Mouse (Mus musculus) inflammation-experienced regulatory T-cells, adult 6 months (primary cell): ENCODE measurements around the gene Hoxa7. TPM values are rescaled to one million over a fixed set of nuclear protein-coding genes. Genes with fewer than 3 reads are reported as not detected.

Experiments
- ATAC-seq: one replicate; pipeline ENCODE4 v1.8.0; 2017
- polyA plus RNA-seq, 3 experiments: library from polyadenylated mRNA; unstranded; fragments of 100-300 nt; shearing (Covaris generic); gene quantifications; one replicate each; pipeline ENCODE4 v1.2.1; 2017

Hoxa7 gene
- polyA plus RNA-seq, 3 experiments from 2014 or later, result not detected

GRCm38 (mm10) chr6:52191860-52192550, 29.6 kb downstream of the Hoxa7 start:
- ATAC-seq, result peak; percentile 92

DNA sequence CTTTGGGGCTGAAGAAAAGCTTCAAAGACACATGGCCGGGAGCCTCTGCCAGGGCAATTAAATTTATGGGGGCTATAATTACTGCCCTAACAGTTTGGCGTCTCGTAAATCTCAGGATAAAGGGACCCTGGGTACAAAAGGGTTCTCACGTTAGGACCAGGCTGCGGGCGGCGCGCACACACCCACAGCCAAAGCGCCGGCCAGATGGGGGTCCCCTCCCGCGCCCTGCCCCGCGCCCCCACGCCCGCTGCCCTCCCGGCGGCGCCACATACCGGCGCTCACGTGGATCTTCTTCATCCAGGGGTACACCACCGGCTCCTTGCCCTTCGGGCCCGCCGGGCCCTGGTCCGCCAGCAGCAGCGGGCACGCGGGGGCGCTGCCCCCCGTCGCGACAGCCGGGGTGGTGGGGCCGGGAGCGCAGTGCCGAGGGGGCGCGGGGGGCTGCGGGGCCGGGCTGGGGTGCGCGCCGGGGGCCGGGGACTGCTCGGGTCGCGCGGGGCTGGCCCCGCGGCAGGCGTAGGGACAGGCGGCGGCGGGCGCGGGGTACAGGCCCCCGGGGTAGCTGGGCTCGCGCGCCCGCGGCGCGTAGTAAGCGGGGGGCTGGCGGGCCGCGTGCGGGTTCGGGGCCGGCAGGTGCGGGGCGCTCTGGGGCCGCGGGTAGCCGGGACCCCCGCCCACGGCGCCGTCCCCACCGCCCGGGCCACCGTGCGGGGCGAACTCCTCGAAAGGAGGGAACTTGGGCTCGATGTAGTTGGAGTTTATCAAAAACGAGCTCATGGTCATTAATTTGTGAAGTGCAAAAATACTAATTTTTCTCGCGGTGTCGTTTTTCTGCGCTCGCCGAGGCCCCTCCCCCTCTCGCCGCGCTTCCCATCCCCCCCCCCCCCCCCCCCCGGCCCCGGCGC, 30.5 kb downstream of the Hoxa7 start, which contains the start of gene Hoxa4:
Gene Hoxa4 (minus strand): TSS at position 848 of the 905 bp plus-strand sequence.
- ATAC-seq, result no peak

- ATAC-seq, result no peak
These were observed 31.2 kb downstream of the Hoxa7 start for GRCm38 (mm10) chr6:52190410-52190809.

DNA sequence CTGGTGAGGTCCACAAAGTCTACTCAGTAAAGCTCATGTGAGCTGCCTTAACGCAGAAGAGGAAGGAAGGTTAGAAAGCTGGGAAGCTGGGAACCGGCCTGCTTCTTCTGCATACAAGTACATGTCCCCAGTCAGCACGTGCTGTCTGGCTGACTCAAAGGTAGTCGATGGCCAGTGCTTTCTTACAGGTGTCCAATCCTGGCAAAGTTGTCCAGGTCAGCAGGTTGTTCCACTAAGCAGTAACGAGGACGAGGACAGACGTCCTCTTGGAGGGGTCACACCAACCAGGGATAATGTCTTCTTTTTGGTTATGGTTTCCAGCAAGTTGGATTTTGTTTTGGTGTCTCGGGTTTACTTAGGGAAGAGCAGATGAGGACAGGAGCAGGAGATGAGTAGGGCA, 31.7 kb downstream of the Hoxa7 start:
- ATAC-seq, result no peak

- ATAC-seq, result no peak
These were observed 32.5 kb downstream of the Hoxa7 start for GRCm38 (mm10) chr6:52189172-52189591.

DNA sequence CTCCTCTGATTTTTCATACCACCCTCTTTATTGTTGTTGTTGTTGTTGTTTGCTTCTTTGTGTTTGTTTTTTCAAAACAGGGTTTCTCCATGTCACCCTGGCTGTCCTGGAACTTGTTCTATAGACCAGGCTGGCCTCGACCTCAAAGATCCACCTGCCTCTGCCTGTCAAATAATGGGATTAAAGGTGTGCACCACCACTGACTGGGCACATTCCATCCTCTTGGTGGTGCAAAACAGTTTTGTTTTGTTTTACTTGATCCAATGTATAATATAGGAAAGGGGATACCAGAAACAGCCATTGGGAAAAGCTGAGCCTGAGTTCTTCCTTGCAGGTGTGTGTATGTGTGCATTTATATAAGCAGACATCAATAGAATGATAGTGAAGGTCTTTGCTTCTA, 35.2 kb downstream of the Hoxa7 start:
- no peak for ATAC-seq

- ATAC-seq, result no peak
These were observed 35.8 kb downstream of the Hoxa7 start for GRCm38 (mm10) chr6:52185834-52186233.

DNA sequence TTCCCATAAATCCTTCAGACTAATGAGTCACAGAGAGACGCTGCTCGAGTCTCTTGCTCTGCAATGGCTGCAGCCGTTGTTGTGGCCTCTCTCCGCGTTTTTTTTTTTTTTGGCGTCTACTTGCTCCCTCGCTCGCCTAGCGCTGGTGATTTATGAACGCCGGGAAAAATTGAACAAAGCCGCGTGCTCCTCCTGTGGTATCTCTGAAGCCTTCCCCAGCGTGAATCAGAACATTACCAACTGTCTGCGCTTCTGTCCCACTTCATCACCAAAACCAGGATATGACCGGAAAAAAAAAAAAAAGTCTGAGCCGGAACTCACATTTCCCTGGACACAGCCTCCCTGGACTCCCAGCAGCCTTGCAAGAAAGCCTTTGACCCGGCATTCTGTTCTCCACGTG, 36.4 kb downstream of the Hoxa7 start:
- no peak for ATAC-seq

- ATAC-seq, result no peak
These were observed 37.0 kb downstream of the Hoxa7 start for GRCm38 (mm10) chr6:52184668-52185067.

- no peak for ATAC-seq
These were observed 38.2 kb downstream of the Hoxa7 start for GRCm38 (mm10) chr6:52183311-52184080.

DNA sequence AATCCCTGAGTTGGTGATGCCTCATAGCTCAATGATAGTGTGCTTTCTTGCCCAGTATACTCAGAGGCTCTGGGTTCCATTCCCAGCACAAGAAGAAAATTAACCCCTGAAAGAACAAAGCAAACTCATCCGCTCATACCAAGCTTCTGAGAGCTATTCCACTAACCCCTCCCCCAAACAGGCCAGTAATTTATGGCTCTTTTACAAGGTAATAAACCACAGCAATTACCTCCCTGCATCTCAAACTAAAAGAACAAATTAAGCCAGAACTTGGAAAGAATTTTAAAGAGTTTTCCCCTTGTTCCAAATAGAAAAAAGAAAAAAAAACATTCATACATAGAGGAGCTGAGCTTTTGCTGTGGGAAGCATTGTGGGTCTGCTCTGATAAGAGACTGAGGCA, 38.9 kb downstream of the Hoxa7 start:
- ATAC-seq, result no peak

GRCm38 (mm10) chr6:52182030-52182429, 39.6 kb downstream of the Hoxa7 start:
- ATAC-seq, result no peak

DNA sequence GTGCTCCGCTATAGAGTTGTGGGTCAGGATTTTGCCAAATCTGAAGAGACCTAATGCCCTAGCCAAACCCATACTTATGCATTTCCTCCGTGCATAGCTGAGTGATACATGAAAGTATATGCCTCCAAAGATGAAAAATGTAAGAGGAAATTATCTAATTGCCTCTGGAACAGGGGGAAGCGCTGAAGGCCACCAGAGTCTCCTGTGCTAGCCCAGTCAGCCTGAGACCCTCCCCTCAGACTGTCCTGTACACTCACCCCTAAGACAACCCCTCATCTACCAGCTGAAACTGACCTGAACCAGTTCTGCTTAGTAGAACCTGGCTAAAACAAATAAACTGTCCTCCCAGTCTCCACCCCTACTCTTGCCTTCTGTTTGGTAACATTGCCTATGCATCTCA, 40.9 kb downstream of the Hoxa7 start:
- ATAC-seq, result no peak

DNA sequence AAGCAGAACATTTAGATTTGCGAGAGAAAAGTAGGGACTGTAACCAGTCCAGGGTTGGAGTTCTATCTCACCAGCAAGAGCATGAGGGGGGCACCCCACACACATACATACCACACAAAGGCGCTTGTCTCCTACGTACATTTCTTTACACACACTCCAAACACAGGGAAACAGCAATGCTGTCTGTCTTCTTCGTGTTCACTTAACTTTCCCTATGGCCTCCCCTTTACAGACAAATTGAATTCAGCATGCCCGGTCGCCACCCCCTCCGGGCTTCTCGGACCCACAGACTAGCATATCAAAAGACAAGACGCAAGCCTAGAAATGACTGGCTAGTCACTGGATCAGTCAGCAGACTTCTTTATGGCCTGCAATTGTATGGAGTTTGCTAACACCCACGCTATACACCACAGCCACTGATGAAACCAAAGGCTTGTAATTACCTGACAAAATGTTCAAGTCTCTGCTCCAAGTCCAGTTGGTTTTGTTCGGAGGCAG, 41.4 kb downstream of the Hoxa7 start:
- ATAC-seq, result no peak

- ATAC-seq, result no peak
These were observed 42.0 kb downstream of the Hoxa7 start for GRCm38 (mm10) chr6:52179690-52180089.

DNA sequence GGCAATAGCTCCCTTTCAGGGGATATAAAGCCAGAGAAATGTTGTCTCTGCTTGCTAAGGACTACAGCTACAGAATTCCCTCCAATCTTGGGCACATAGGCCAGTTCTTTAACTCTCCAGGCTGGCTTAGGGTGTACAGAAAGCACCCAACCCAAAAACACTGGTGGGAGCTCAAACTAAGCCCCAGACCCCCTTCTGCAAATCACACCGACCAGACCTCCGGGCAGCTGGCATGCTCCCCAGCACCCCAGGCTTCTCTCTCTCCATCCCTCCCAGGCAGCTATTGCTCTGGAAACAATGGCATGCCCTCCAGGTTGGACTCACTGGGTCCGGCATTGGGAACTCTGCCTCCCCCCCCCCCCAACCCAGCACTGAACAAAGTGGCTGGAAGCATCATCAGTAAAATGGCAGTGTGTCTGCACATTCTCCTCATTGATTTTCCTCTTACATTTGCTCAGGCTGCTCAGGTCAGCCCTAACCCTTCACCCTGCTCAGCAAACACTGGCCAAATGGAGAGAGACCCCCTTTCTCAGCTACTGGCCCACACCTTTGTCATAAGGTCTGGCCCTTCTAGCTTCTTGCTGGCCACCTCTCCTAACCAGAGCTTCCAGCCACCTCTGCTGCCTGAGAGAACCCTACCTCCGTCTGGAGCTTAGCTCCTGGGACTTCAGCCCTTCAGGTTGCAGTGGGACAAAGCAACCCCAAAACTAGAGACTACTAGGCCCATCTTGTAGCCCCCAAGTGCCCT, 42.6 kb downstream of the Hoxa7 start:
- ATAC-seq, result no peak

- ATAC-seq, result no peak
These were observed 43.8 kb downstream of the Hoxa7 start for GRCm38 (mm10) chr6:52177806-52178205.

- ATAC-seq, result no peak
These were observed 44.5 kb downstream of the Hoxa7 start, which contains the start of gene 5730596B20Rik for GRCm38 (mm10) chr6:52177061-52177735. Gene 5730596B20Rik (plus strand): TSS chr6:52177498.

DNA sequence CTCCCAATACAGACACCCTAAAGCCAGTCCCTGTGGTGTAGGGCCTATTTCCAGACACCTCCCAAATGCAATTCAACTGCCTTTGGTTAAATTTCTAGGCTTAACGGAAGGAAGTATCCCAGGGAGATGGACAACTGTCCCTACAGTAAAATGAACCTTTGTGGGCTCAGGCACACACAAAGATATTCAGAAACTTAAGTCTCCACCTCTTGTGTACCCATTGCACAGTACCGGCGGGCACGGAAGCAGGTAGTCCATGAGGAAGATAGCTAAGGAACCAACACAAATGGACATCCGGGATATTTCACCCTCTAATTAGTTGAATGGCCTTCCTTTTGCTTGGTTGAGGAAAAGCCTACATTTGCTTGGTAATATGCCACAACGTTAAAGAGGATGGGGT, 45.3 kb downstream of the Hoxa7 start:
- ATAC-seq, result no peak

- no peak for ATAC-seq
These were observed 45.8 kb downstream of the Hoxa7 start for GRCm38 (mm10) chr6:52175864-52176263.
